Mouse (Mus musculus): ENCODE measurements around the gene Slc35b1. TPM values are rescaled to one million over a fixed set of nuclear protein-coding genes. Genes with fewer than 3 reads are reported as not detected.

Slc35b1 gene
- polyA plus RNA-seq (2012; fragmentation: generic; extraction: Trizol): 79.1 TPM
- long read RNA-seq, experiment 1, transcript Slc35b1-202 (9 exons, 1,299 nt): minor isoform, 9 of 94 reads
- long read RNA-seq, experiment 1, transcript Slc35b1-201 (9 exons, 1,523 nt): major isoform, 75 of 94 reads
- long read RNA-seq, experiment 1, partial matches to known transcripts: 5 of 94 reads
- long read RNA-seq, experiment 1, other reads (novel, unspliced or antisense): 5 of 94 reads
- long read RNA-seq, experiment 2, transcript Slc35b1-202 (9 exons, 1,299 nt): minor isoform, 16 of 164 reads
- long read RNA-seq, experiment 2, transcript Slc35b1-201 (9 exons, 1,523 nt): major isoform, 124 of 164 reads
- long read RNA-seq, experiment 2, partial matches to known transcripts: 2 of 164 reads
- long read RNA-seq, experiment 2, other reads (novel, unspliced or antisense): 21 of 164 reads

GRCm38 (mm10) chr11:95384319-95384972 lies at the start of gene Slc35b1:
TSS of gene Slc35b1 (plus strand) at chr11:95384692.
- Histone ChIP-seq H3K36me3 (ENCODE audit: control insufficient read depth, insufficient read depth) (peaks cover 32% of the 10 kb centered on the region), H3K79me3 (ENCODE audit: low read depth) (peaks cover 16% of the 10 kb centered on the region), H3K27me3 (ENCODE audit: control insufficient read depth, insufficient read depth, insufficient read length) (no peaks in the 10 kb centered on the region), H3K4me3 (ENCODE audit: insufficient read depth, poor library complexity, severe bottlenecking) (peak within 1 kb of the TSS; percentile 87), H3K79me2 (ENCODE audit: control insufficient read depth, insufficient read depth) (peaks cover 31% of the 10 kb centered on the region), H3ac (ENCODE audit: control insufficient read depth, insufficient read length, low read depth) (peak within 1 kb of the TSS; percentile 99)
- peak; percentile 85 for TF ChIP-seq CTCF (IDR thresholded peaks at IDR 0.05; ENCODE audit: control insufficient read depth, insufficient read depth, insufficient read length)
- peak; percentile 100 for TF ChIP-seq MAX (IDR thresholded peaks at IDR 0.05)
- no peak for TF ChIP-seq FOSL1 (IDR thresholded peaks at IDR 0.05; ENCODE audit: insufficient read depth, low read length, poor library complexity, severe bottlenecking)

GRCm38 (mm10) chr11:95336568-95337128 lies 47.8 kb upstream of the Slc35b1 start, which contains the start of gene Fam117a:
TSS of gene Fam117a (plus strand) at chr11:95337018.
- H3K79me2 ChIP-seq (ENCODE audit: control insufficient read depth, insufficient read depth): no peaks in the 10 kb centered on the region
- peak within 1 kb of the TSS; percentile 73 for H3ac ChIP-seq (ENCODE audit: control insufficient read depth, insufficient read length, low read depth)
- H3K36me3 ChIP-seq (ENCODE audit: control insufficient read depth, insufficient read depth): no peaks in the 10 kb centered on the region
- H3K79me3 ChIP-seq (ENCODE audit: low read depth): no peaks in the 10 kb centered on the region
- peak within 1 kb of the TSS; percentile 36 for H3K4me3 ChIP-seq (ENCODE audit: insufficient read depth, poor library complexity, severe bottlenecking)
- TF ChIP-seq USF1 (IDR thresholded peaks at IDR 0.05; ENCODE audit: low read depth): peak; percentile 68
- TF ChIP-seq MYOD1 (IDR thresholded peaks at IDR 0.05; ENCODE audit: control insufficient read depth, insufficient read length, low read depth): no peak
- no peak for TF ChIP-seq FOSL1 (IDR thresholded peaks at IDR 0.05; ENCODE audit: insufficient read depth, low read length, poor library complexity, severe bottlenecking)
- H3K27me3 ChIP-seq (ENCODE audit: control insufficient read depth, insufficient read depth, insufficient read length): no peaks in the 10 kb centered on the region

- Histone ChIP-seq H3K4me3 (ENCODE audit: insufficient read depth, poor library complexity, severe bottlenecking) (peak overlapping the region; percentile 36), H3K27me3 (ENCODE audit: control insufficient read depth, insufficient read depth, insufficient read length) (no peaks in the 10 kb centered on the region), H3K79me3 (ENCODE audit: low read depth) (no peaks in the 10 kb centered on the region), H3ac (ENCODE audit: control insufficient read depth, insufficient read length, low read depth) (peak overlapping the region; percentile 73), H3K36me3 (ENCODE audit: control insufficient read depth, insufficient read depth) (no peaks in the 10 kb centered on the region), H3K79me2 (ENCODE audit: control insufficient read depth, insufficient read depth) (no peaks in the 10 kb centered on the region)
- TF ChIP-seq MAX (IDR thresholded peaks at IDR 0.05) (no peak), CEBPB (IDR thresholded peaks at IDR 0.05; ENCODE audit: low read depth) (no peak), FOSL1 (IDR thresholded peaks at IDR 0.05; ENCODE audit: insufficient read depth, low read length, poor library complexity, severe bottlenecking) (no peak), MYOG (IDR thresholded peaks at IDR 0.05; ENCODE audit: control insufficient read depth, extremely low read depth, insufficient read length) (no peak), USF1 (IDR thresholded peaks at IDR 0.05; ENCODE audit: low read depth) (no peak), CTCF (IDR thresholded peaks at IDR 0.05; ENCODE audit: control insufficient read depth, insufficient read depth, insufficient read length) (no peak), MYOD1 (IDR thresholded peaks at IDR 0.05; ENCODE audit: control insufficient read depth, insufficient read length, low read depth) (no peak)
Measured at GRCm38 (mm10) chr11:95337129-95337813, 47.2 kb upstream of the Slc35b1 start.

GRCm38 (mm10) chr11:95337846-95338342 lies 46.6 kb upstream of the Slc35b1 start:
- H3K27me3 ChIP-seq (ENCODE audit: control insufficient read depth, insufficient read depth, insufficient read length): no peaks in the 10 kb centered on the region
- H3K4me3 ChIP-seq (ENCODE audit: insufficient read depth, poor library complexity, severe bottlenecking): no peak overlapping the region
- H3ac ChIP-seq (ENCODE audit: control insufficient read depth, insufficient read length, low read depth): no peak overlapping the region
- H3K79me2 ChIP-seq (ENCODE audit: control insufficient read depth, insufficient read depth): no peaks in the 10 kb centered on the region
- TF ChIP-seq FOSL1 (IDR thresholded peaks at IDR 0.05; ENCODE audit: insufficient read depth, low read length, poor library complexity, severe bottlenecking): no peak
- H3K79me3 ChIP-seq (ENCODE audit: low read depth): no peaks in the 10 kb centered on the region
- H3K36me3 ChIP-seq (ENCODE audit: control insufficient read depth, insufficient read depth): no peaks in the 10 kb centered on the region

GRCm38 (mm10) chr11:95339471-95340021 lies 44.9 kb upstream of the Slc35b1 start:
- Histone ChIP-seq H3K27me3 (ENCODE audit: control insufficient read depth, insufficient read depth, insufficient read length) (no peaks in the 10 kb centered on the region), H3K79me3 (ENCODE audit: low read depth) (no peaks in the 10 kb centered on the region), H3ac (ENCODE audit: control insufficient read depth, insufficient read length, low read depth) (peak overlapping the region; percentile 24), H3K79me2 (ENCODE audit: control insufficient read depth, insufficient read depth) (no peaks in the 10 kb centered on the region), H3K36me3 (ENCODE audit: control insufficient read depth, insufficient read depth) (no peaks in the 10 kb centered on the region), H3K4me3 (ENCODE audit: insufficient read depth, poor library complexity, severe bottlenecking) (no peak overlapping the region)
- TF ChIP-seq MYOD1 (IDR thresholded peaks at IDR 0.05; ENCODE audit: control insufficient read depth, insufficient read length, low read depth): no peak
- no peak for TF ChIP-seq CTCF (IDR thresholded peaks at IDR 0.05; ENCODE audit: control insufficient read depth, insufficient read depth, insufficient read length)
- TF ChIP-seq FOSL1 (IDR thresholded peaks at IDR 0.05; ENCODE audit: insufficient read depth, low read length, poor library complexity, severe bottlenecking): no peak
- no peak for TF ChIP-seq MAX (IDR thresholded peaks at IDR 0.05)
- no peak for TF ChIP-seq USF1 (IDR thresholded peaks at IDR 0.05; ENCODE audit: low read depth)

Measured in C2C12 (cell line).